Mouse (Mus musculus) right cerebral cortex, postnatal 4 days (tissue): ENCODE data around the gene Arhgef10l.

Experiments
- DNase-seq: peaks from one replicate; pipeline ENCODE4 v3.0.0-alpha.2; 2022

Arhgef10l gene

GRCm38 (mm10) chr4:140693513-140693912 is 27.7 kb upstream of the Arhgef10l start:
- DNase-seq, result no peak

GRCm38 (mm10) chr4:140691481-140691880 is 25.7 kb upstream of the Arhgef10l start:
- DNase-seq, result no peak

GRCm38 (mm10) chr4:140689873-140690655 is 24.3 kb upstream of the Arhgef10l start:
- no peak for DNase-seq

- no peak for DNase-seq
Measured at GRCm38 (mm10) chr4:140688826-140689425, 23.1 kb upstream of the Arhgef10l start.

- DNase-seq, result no peak
Measured at GRCm38 (mm10) chr4:140688044-140688825, 22.4 kb upstream of the Arhgef10l start.

GRCm38 (mm10) chr4:140684881-140685303 is 19.1 kb upstream of the Arhgef10l start:
- DNase-seq, result no peak

GRCm38 (mm10) chr4:140684141-140684871 is 18.5 kb upstream of the Arhgef10l start:
- no peak for DNase-seq

- DNase-seq, result no peak
Measured at GRCm38 (mm10) chr4:140683608-140684007, 17.8 kb upstream of the Arhgef10l start.

GRCm38 (mm10) chr4:140680731-140681397 is 15.1 kb upstream of the Arhgef10l start:
- DNase-seq, result no peak

GRCm38 (mm10) chr4:140679723-140680380 is 14.0 kb upstream of the Arhgef10l start:
- peak; percentile 79 for DNase-seq

GRCm38 (mm10) chr4:140679038-140679437 is 13.2 kb upstream of the Arhgef10l start:
- peak; percentile 59 for DNase-seq

- peak; percentile 87 for DNase-seq
Measured at GRCm38 (mm10) chr4:140674345-140674926, 8.6 kb upstream of the Arhgef10l start.

- no peak for DNase-seq
Measured at GRCm38 (mm10) chr4:140673527-140674264, 7.9 kb upstream of the Arhgef10l start.

- DNase-seq, result no peak
Measured at GRCm38 (mm10) chr4:140667802-140668201, 2.0 kb upstream of the Arhgef10l start.

GRCm38 (mm10) chr4:140665053-140665452 is 759 bp downstream of the Arhgef10l start:
- no peak for DNase-seq

- DNase-seq, result no peak
Measured at GRCm38 (mm10) chr4:140662882-140663585, 2.8 kb downstream of the Arhgef10l start.

- no peak for DNase-seq
Measured at GRCm38 (mm10) chr4:140662453-140662852, 3.4 kb downstream of the Arhgef10l start.

- no peak for DNase-seq
Measured at GRCm38 (mm10) chr4:140661406-140662022, 4.3 kb downstream of the Arhgef10l start.
